Mouse (Mus musculus) thymus, postnatal 0 days (tissue): ENCODE results near the gene Pclaf. TPM values are rescaled to one million over a fixed set of nuclear protein-coding genes. Genes with fewer than 3 reads are reported as not detected.

Experiments
- DNase-seq: peaks from one replicate; pipeline ENCODE4 v3.0.0-alpha.2; 2015; ENCODE audit warnings: low spot score
- polyA plus RNA-seq: library from polyadenylated mRNA; unstranded; fragments of >200 nt; fragmentation: Nextera tagmentation; extraction: Ambion mirVana; gene quantifications from 2 replicates; pipeline ENCODE4 v1.2.1, GENCODE M21; 2015

Gene Pclaf
- 317 and 358 TPM in 2 replicates for polyA plus RNA-seq

- peak; percentile 82 for DNase-seq
Observed at GRCm38 (mm10) chr9:65890143-65890628, at the start of gene Pclaf. TSS of gene Pclaf (plus strand) at chr9:65890237.

GRCm38 (mm10) chr9:65844421-65845165, 45.4 kb upstream of the Pclaf start:
- no peak for DNase-seq

- DNase-seq, result no peak
Observed at GRCm38 (mm10) chr9:65848154-65848553, 41.9 kb upstream of the Pclaf start.

- DNase-seq, result peak; percentile 7
Observed at GRCm38 (mm10) chr9:65850203-65850602, 39.8 kb upstream of the Pclaf start.

- no peak for DNase-seq
Observed at GRCm38 (mm10) chr9:65859656-65860055, 30.4 kb upstream of the Pclaf start.

GRCm38 (mm10) chr9:65884564-65885315, 5.3 kb upstream of the Pclaf start:
- peak; percentile 89 for DNase-seq

- no peak for DNase-seq
Observed at GRCm38 (mm10) chr9:65891126-65891525, 1.1 kb downstream of the Pclaf start.

- no peak for DNase-seq
Observed at GRCm38 (mm10) chr9:65896977-65897376, 6.9 kb downstream of the Pclaf start.

GRCm38 (mm10) chr9:65902879-65903278, 12.8 kb downstream of the Pclaf start:
- no peak for DNase-seq

GRCm38 (mm10) chr9:65903419-65903818, 13.4 kb downstream of the Pclaf start:
- peak; percentile 19 for DNase-seq

GRCm38 (mm10) chr9:65908394-65909300, 18.6 kb downstream of the Pclaf start, which contains the start of the genes Trip4 and Csnk1g1:
TSS of gene Trip4 (minus strand) at chr9:65908794.
TSS of gene Csnk1g1 (plus strand) at chr9:65908924.
- DNase-seq, result peak; percentile 97

GRCm38 (mm10) chr9:65909301-65909801, 19.3 kb downstream of the Pclaf start:
- DNase-seq, result peak; percentile 69

GRCm38 (mm10) chr9:65909837-65910236, 19.8 kb downstream of the Pclaf start:
- no peak for DNase-seq

- DNase-seq, result no peak
Observed at GRCm38 (mm10) chr9:65913976-65914375, 23.9 kb downstream of the Pclaf start.

GRCm38 (mm10) chr9:65917015-65917414, 27.0 kb downstream of the Pclaf start:
- no peak for DNase-seq

- DNase-seq, result no peak
Observed at GRCm38 (mm10) chr9:65928456-65928855, 38.4 kb downstream of the Pclaf start.

- DNase-seq, result no peak
Observed at GRCm38 (mm10) chr9:65929826-65930225, 39.8 kb downstream of the Pclaf start.

- DNase-seq, result no peak
Observed at GRCm38 (mm10) chr9:65937566-65937965, 47.5 kb downstream of the Pclaf start.

- DNase-seq, result no peak
Observed at GRCm38 (mm10) chr9:65951082-65951587, 61.1 kb downstream of the Pclaf start.
